Mouse (Mus musculus) adipocyte (in vitro differentiated cells): ENCODE data around the gene Ank3.
A peak's percentile ranks its signal among the peaks of the same experiment; 100 is the strongest.

Source experiments
- DNase-seq: peaks from one replicate; pipeline ENCODE4 v3.0.0-alpha.2; 2016; ENCODE audit warnings: low spot score

Ank3 gene

DNA sequence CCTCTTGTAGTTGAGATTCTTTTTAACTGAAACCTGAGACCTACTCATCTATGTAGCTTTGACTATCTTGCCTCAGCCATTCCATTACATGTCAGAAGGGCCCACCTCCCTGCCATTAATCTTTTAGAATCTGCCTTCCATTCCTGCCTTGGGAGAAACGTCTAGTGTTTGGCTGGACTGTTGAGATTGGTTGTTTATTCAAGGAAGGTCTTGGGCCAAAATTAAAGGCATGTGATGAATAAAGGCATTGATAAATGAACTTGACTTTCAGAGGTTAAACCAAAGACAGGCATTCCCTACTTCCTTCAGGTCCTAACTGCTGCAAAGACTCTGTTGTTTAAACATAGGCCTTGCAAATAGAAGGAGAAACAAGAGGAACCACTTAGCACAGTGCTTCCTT is 271.9 kb downstream of the Ank3 start:
- DNase-seq = no peak

DNA sequence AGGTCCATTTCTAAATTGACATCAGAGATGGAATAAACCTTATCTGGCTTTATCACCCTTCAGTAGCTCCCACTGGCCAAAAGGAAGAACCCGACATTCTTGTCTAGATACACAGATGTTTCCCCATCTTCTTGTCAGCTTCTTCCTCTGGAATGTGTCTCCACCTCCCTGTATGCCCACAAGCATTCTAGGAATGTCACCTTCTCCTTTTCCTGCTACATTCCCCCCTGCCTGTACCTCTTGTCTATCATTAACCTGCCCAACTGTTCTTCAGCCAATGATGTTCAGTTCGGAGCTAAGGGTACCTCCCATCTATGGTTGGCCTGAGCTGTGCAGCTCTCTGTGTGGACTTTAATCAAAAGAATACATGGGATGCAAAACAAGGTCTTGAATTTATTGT is 272.4 kb downstream of the Ank3 start:
- DNase-seq = no peak

DNA sequence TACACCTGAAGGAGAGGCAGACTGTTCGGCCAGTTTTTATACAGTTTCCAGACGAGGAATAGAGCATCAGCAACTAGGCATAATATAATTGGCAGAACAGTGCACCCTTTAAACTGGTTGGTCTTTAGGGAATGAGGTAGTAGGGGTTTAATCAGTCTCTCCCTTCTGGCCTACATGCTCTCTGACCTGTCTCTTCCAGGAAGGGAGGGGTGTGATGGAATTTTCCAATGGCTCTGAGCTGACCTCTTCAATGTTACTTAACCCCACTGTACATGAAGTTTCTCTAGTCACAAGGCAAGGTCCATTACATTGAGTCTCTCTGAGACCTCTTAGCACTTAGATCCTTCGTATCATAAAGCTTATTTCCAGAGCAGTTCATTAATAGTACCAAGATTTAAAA is 272.9 kb downstream of the Ank3 start:
- DNase-seq = no peak

DNA sequence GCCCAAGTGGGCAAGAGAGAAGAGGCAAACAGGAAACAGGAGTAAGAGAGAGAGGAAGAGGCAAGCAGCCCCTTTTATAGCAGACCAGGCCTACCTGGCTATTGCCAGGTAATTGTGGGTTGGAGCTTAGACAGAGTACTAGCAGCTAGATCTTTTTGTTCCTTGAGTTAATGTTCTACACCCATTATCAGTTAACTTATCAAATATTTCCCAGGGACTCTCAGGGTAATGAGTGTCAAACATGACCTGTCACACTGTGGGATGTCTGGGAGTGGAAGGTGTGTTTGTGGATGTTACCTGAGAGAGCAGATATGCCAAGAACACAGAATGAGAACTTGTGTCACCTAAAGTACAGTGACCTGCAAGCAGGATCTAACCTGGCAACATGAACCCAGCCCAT is 274.0 kb downstream of the Ank3 start:
- DNase-seq = no peak

DNA sequence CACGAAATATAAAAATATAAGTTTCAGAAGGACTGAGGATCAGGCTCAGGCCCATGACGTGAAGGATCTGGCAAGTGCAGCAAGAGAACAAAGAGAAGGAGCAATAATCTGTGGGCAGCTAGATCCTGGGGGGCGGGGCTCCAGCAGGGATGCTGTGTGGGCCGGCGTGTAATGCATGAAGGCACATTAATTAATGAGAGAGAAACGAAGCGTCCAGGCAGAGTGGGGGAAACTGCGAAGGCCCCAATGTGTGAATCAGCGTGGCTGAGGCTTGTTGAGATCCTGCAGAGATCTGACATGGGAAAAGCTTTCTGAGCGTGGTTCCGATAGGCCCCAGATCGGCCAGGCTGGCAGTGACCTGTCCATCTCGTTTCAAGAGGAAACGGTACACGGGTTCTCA is 279.7 kb downstream of the Ank3 start:
- DNase-seq = no peak

DNA sequence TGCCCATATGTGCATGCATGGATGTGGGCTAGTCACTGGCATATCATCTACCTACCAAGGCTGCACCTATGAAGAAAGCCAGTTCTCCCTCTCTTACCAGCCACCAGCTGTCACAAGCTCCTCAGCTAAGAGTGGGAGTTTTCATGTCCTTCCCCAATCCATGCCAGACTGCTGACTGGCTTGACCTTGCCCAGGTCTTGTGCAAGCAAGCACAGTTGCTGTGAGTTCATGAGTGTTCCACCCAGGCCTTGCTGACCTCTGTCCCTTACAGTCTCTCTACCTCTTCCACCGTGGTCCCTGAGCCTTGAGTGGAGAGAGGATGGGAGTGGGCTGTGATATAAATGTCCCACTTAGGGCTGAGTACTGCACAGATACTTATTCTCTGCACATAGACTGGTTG is 287.8 kb downstream of the Ank3 start:
- peak; percentile 10 for DNase-seq

DNA sequence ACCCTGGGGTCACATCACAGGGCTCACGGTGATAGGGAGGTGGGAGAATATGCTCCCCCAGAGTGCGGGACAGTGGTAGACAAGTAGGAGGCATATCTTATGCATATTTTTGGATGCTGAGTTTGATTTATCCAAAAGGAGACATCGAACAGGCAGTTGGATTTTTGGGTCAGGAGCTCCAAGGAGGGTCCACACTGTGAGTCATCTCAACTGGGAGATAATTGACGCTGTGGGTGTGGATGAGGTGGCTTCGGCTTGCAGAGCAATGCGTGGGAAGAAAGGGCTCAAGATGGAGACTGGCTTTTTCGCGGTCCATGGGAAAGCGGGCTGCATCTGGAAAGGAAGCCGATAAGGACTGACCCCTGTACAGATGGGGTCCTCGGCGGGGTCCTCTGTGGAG is 290.5 kb downstream of the Ank3 start:
- DNase-seq = no peak

DNA sequence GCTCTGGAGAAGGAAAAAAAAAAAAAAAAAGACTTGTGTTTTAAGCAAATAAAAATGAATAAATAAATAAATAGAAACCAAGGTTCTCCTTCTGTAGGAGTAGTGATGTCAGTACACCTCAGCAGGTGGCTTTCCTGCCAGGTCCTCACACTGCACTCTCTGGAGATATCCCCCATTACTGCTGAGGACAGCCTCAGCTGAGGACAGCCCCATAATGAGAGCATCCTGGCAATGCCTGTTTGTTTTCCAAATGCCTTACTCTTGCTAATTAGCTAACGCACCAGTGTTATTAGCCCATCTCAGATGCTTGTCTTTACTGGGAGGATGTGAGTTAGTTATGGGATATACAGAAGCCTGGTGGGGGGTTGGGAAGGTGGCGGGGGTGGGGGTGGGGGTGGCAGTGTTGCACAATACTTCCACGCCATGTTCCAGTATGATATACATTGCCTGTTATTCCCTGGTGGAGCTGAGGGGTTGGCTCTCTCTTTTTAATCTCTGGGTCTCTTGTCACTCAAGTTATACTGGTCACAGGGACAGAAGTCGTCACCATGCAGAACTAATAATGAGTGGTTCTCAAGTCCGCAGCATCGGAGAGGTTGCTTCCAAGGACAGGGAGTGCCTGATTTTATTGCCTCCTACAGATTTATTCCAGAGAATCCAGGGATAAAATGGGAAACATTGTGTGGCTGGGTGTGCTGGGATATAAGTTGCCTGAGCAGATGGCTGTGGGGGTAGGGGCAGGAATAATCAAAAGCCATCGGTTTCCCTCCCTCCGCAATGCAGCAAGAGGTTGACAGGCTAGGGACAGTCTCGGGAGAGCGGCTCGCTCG is 291.8 kb downstream of the Ank3 start:
- DNase-seq = no peak

DNA sequence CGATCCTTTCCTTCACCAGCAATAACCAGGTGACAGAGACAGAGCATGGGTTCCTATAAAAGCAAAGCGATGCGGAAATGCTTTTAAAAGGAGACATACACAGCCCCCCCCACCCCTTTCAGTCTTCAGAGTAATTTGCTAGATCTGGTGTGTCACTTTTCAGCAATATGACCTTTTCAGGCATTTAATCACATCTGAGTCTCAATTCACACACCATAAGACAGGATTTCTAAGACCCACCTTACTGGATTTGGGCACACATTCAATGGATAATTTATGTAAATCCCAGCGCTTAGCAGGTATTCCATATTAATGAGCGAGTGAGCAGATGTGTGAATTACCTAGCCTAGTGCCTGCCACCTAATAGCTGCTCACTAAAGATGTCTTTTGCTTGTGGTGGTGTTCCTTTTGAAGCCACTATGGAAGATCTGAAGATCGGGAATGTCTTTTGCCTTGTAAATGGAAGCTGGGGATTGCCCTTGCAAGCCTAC is 292.4 kb downstream of the Ank3 start:
- DNase-seq = no peak

DNA sequence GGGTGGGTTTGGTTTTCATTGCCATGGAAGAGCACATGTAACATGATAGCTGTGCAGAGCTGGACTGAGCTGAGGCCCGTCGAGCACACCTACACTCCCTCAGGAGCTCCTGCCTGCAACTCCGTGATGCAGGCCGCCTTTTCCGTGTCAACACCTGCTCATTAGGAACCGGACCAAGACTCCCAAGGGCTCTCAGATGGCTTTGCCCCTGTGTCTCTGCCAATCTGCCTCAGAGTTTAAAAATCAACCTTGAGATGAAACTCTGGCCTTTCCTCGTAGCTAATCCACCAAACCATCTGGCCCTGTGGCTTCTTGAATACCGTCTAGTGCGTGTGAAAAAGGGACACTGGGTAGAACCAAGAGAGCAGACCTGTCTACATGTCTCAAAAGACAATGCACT is 297.4 kb downstream of the Ank3 start:
- no peak for DNase-seq

DNA sequence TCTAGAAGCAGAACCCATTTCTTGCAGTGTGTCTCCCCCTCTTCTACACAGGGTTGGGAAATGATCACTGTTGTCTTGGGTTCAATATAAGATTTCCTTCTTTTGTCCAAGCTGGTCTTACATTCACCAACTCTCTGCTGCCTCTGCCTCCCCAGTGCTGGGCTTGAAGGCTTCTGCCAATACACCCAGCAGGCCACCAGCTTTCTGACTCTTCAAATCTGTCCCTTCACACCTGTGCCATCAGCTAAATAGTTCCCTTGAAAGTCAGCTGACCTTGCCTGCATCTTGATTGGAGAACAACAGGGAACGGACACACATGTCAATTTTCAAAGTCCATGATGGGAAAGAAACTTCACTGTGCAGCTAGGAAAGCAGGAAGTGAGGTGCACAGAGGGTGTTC is 300.1 kb downstream of the Ank3 start:
- DNase-seq = no peak

DNA sequence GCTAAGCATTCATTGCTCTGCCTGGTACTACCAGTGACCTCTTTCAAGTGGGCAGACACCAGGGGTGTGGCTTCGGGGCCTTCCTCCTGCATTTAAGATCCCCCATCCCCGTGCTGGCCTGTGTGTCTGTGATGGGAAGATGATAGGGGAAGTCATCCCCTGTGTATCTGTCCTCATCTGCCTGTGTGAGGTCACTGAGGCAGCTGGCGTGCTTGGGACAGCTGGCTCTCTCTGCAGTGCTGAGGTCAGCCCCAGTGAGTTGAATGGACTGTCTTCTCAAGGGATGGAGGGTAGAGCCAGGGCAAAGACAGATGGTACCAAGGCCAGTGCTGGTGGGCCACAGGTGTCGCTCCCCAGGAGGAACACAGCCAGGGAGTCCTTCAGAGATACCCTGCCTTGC is 302.7 kb downstream of the Ank3 start:
- no peak for DNase-seq

DNA sequence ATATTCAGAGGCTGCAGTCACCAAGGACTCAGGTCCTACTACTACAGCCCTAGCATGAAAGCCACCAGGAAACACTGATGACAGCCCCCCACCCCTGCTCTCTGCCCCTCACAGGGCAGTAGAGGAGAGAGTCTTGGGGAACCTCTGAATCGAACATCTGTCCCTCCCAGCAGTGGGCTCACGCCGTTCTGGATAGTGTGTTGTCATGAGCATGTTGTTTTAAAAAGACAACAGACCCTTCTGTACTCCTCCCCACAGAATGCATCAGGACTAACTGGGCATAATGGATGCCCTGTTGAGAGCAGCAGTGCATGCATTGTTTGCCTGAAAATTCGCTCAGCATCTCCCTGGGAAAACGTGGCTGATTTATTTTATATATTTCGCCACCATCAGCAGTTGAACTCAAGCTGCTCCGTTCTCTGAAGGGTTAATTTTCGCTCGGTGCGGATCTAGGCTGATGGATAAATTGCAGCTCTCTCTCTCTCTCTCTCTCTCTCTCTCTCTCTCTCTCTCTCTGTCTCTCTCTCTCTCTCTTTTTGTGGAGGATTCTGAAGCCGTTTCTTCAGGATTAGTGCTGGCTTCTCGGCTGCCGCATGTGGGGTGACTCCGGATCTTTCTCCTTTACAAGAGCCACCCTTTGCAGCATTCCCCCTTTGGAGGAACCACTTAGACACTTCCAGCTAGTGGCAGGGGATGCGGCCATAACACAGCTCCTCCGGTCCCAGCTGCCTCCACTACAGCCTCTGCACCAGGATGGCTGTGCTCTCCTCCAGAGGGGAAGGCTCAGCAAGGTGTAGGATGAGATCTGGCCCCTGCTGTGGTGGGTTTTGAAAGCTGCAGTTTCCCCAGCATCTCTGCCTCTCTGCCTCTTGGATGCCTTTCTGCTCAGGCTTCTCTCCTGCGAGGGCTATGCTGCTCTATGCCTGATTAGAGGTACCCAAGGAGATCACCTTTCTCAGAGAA is 307.5 kb downstream of the Ank3 start:
- no peak for DNase-seq

DNA sequence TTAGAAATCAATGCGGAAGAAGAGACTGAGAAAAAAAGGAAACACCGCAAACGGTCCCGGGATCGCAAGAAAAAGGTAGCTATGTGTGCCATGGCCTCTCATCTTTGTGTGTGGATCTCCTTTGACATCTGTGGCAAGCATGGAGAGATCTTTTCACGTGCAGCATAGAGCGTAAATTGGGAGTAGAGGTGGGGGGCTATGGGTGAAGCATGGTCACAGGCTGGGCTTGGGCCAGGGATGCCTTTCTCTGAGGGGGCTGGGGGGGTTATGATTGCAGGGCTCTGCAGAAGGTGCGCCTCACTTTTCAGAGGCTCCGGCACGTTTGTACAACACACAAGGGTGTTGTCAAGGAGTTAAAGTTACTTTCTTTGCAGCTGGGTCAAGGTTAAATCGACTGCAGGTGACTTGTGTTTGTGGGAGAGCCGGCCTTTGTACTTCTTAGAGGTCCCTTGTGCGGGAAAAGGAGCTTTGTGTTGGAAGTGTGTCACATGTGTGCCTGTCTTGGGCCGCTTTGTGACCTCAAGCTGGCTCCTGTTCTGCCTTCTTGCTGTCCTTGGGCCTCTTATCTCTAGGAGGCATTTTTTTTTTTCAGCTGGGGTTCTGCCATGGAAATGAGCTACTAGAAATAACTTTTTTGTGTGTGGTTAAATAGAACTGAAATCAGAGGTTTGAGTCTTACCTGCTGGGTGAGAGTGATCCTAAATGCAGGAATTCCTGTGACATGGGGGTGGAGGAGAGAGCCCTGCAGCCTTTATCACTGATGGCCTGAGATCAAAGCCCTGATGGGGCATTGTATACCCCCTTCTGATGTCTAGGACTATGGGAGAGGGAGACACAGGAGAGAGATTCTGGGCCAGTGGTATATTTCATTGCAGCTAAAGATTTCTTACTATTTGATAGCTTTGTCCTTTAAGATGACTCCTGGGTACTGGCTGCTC is 308.5 kb downstream of the Ank3 start:
- DNase-seq = peak; percentile 3

DNA sequence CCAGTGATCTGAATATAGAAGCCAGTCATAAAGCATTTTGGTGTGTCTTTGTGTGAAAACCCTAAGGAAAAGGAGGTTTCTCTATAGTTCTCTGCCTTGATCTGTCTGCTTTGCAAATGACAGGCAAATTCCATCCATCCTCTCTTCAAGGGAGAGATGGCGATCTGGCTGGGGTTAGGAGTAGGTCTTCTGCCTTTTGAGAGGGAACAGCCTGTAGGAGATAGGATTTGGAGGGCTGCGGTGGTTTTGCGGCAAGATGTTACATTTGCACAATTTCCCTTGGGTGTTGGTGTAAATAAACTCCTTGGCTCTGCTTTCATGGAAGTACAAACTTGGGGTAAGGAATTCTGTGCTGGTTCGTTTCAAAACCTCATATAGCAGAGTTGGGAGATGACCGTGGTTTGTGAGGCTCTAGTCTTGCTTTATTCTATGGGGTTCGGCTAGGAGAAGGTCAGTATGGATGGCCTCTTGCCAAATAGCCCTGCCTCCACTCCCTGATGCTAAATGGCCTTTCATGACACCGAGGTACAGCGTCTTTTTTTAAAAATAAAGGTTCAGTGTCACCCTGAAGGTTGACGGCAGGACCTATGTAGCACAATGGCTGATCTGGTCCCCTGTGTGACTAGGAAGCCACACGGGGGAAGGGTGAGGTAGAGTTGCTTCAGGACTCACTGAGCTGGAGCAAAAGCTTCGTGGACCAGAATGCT is 309.4 kb downstream of the Ank3 start:
- DNase-seq = no peak

DNA sequence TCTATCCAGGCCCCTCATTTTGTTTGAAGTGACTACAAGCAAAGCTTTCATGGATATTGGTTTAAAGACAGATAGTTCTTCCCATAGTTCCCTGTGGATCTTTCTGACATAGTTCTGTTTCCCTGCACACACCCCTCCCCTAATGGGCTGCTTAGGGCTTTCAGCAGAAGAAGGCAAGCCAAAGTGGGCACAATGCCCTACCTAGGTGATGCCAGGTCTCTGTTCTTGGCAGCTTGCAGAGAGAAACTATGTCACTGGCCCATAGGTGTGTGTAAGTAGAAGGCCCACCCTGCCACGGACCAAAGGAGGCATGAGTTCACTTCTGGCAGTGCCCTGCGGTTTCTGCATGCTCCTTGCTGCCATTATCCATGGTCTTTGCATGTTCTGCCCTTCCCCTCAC is 311.1 kb downstream of the Ank3 start:
- DNase-seq = no peak

DNA sequence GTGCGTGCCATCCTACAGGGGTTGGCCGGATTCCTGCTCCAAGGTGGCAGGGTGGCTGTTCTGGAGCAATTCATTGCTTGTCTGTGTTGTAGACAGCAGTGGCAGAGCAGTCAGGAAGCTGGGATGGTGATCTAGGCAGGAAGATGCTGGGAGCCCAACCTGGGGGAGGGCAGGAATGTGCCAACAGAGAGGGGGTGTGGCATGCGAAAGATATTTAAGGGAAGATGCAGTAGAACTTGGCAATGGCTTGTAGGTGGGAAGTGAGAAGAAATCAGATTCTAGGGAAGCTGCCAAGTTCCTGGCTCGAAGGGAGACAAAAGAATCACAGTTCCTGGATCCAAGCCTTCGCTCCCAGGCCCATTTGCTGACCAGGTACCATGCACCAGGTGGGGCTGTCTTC is 312.2 kb downstream of the Ank3 start:
- DNase-seq = no peak

DNA sequence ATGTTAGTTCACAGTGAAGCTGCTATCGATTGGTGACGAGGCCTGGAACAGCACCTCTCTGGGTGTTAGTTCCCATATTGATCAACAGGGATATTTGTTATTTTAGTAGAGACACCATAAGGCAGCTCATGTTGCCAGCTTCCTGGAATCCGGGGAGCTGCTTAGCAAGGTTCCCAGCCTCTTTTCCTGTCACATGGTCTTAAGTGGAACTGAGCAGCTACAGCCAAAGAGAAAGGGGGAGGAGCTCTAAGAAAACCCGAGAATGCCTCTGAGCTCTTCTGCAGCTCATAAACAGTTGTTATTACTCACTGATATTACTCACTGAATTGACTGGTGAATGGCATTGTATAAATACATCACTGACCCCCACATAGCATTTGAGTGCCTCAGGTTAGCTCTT is 318.3 kb downstream of the Ank3 start:
- DNase-seq = peak; percentile 18

DNA sequence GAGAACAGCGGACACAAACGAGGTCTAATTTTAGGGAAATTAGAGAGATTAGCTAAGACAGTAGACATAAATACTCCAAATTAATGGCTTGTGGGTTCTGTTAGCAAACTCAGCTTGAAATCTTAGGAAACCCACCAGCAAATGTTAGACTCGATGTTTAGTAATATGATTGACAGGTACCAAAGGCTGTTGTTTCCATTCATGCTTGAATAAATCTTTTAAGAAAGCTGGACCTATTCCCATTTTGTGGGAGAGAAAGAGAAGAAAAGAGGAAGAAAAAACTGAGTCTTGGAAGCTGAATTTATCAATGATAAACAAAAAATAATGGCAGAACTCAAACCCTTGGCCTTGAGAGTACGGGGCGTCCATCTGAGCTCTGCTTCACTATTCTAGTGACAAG is 320.8 kb downstream of the Ank3 start:
- DNase-seq = no peak

DNA sequence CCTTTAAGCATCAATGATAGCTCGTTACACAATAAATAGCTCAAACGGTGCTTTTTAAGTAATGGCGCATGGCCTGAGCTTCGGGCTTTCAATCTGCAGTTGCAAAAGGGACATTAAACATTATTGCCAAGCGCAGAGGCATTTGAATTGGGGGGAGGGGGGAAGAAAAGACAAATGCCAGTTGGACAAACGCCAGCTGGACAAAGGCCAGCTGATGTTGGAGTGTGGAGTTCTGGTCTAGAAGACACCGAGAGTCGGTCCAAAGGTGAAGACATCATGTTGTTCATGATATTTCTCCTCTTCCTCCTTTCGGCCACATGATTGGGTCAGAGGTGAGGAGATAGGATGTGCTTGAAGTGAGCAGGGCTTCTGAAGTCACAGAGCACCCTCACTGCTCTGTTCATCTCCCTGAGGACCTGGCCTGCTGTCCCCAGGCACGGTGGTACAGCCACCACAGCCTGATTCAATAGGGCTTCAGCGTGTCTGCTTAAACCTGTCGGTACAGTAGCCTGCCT is 321.4 kb downstream of the Ank3 start:
- peak; percentile 52 for DNase-seq

DNA sequence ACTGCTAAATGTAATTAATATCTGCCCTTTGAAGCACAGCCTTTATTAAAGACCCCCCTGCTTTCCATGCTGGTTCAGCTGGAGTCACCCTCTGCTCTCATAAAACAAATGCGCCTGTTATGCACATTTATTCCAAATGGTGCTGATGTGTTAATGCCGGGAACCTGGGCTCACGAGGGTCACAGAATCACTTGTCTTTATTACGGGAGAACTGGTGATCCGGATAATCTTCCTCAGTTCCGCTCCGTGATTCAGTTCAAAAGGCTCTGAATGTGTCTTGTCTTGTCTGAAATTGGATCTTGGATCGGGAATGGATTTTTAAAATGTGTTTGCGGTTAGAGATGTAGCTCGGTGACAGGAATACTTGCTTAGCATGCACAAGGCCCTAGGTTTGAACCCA is 321.9 kb downstream of the Ank3 start:
- no peak for DNase-seq
